23 mouse cellular contexts compared by ENCODE assay signal in genomic region chr6:123697213-123697612, GRCm38 (mm10). TPM values are rescaled to one million over a fixed set of nuclear protein-coding genes. Genes with fewer than 3 reads are reported as not detected.
A peak's percentile ranks its signal among the peaks of the same experiment; 100 is the strongest.
DNase-seq lines count a peak whose midpoint lies in the region; ATAC-seq and TF ChIP-seq lines count a peak whose summit lies in the region.
"Had no signal": no experiment of that assay in that cellular context is flagged by ENCODE, and none has a peak within 500 bp of the region (broad histone marks: within the 10 kb centered on the region; RNA-seq: fewer than 3 reads in every experiment).

No protein-coding gene starts in this region.

- no peak overlapping the region for H3K4me2 ChIP-seq in forebrain, embryonic 13.5 days
- no peak overlapping the region for H3K4me2 ChIP-seq in forebrain, postnatal 0 days (ENCODE audit: low read depth)
- H3K4me2 ChIP-seq in hindbrain, postnatal 0 days (ENCODE audit: low read depth, low read length): no peak overlapping the region
- H3K4me2 ChIP-seq: heart, embryonic 15.5 days; limb, embryonic 13.5 days had no signal

- H3K27ac ChIP-seq in forebrain, embryonic 13.5 days: no peak overlapping the region
- no peak overlapping the region for H3K27ac ChIP-seq in forebrain, postnatal 0 days (ENCODE audit: low read depth, low read length)
- H3K27ac ChIP-seq in hindbrain, postnatal 0 days: no peak overlapping the region
- H3K27ac ChIP-seq: heart, embryonic 15.5 days; limb, embryonic 13.5 days; liver, embryonic 14.5 days; stomach, postnatal 0 days had no signal

- H3K36me3 ChIP-seq in forebrain, embryonic 13.5 days (ENCODE audit: poor library complexity, severe bottlenecking): no peaks in the 10 kb centered on the region
- H3K36me3 ChIP-seq in forebrain, postnatal 0 days (ENCODE audit: insufficient read depth): no peaks in the 10 kb centered on the region
- H3K36me3 ChIP-seq in hindbrain, postnatal 0 days (ENCODE audit: insufficient read depth, low read length): no peaks in the 10 kb centered on the region
- H3K36me3 ChIP-seq: heart, embryonic 15.5 days; limb, embryonic 13.5 days had no signal

- H3K27me3 ChIP-seq in forebrain, embryonic 13.5 days: no peaks in the 10 kb centered on the region
- H3K27me3 ChIP-seq in forebrain, postnatal 0 days (ENCODE audit: insufficient read depth, low read length): no peaks in the 10 kb centered on the region
- no peaks in the 10 kb centered on the region for H3K27me3 ChIP-seq in hindbrain, postnatal 0 days (ENCODE audit: insufficient read depth, low read length)
- H3K27me3 ChIP-seq: heart, embryonic 15.5 days; limb, embryonic 13.5 days had no signal

- DNase-seq in forebrain, postnatal 0 days: no peak
- DNase-seq in ES-CJ7 (ENCODE audit: low read depth, low spot score): peak; percentile 92
- peak; percentile 31 for DNase-seq in brain, embryonic 14.5 days (ENCODE audit: low read depth)
- peak; percentile 1 for DNase-seq in hindbrain, postnatal 0 days (ENCODE audit: low spot score)
- DNase-seq in heart, postnatal 10 days: no peak
- DNase-seq in gastrocnemius, postnatal 10 days: no peak
- DNase-seq in layer of hippocampus, adult 9-11 months: no peak
- DNase-seq: adrenal gland, adult 2 months; B cell, adult 2 months; heart, adult 18-20 months; kidney, adult 2 months; kidney, postnatal 25 days had no signal

- intact Hi-C loops in heart, postnatal 10 days (cut with DNase I): no loop called here

- H3K4me1 ChIP-seq in forebrain, embryonic 13.5 days: peaks cover 8% of the 10 kb centered on the region; the same call in 1 of the 2 replicates
- H3K4me1 ChIP-seq in forebrain, postnatal 0 days (ENCODE audit: insufficient read depth): no peaks in the 10 kb centered on the region
- no peaks in the 10 kb centered on the region for H3K4me1 ChIP-seq in hindbrain, postnatal 0 days (ENCODE audit: insufficient read depth, low read length)
- H3K4me1 ChIP-seq: heart, embryonic 15.5 days; limb, embryonic 13.5 days had no signal

- H3K9me3 ChIP-seq in forebrain, embryonic 13.5 days (replicated peaks): no peaks in the 10 kb centered on the region
- no peaks in the 10 kb centered on the region for H3K9me3 ChIP-seq in forebrain, postnatal 0 days (ENCODE audit: low read length)
- no peaks in the 10 kb centered on the region for H3K9me3 ChIP-seq in hindbrain, postnatal 0 days (ENCODE audit: low read length)
- H3K9me3 ChIP-seq: heart, embryonic 15.5 days; limb, embryonic 13.5 days had no signal

- H3K9ac ChIP-seq in forebrain, embryonic 13.5 days: no peak overlapping the region
- H3K9ac ChIP-seq in forebrain, postnatal 0 days: no peak overlapping the region
- H3K9ac ChIP-seq in hindbrain, postnatal 0 days (replicated peaks; ENCODE audit: low read length): no peak overlapping the region
- H3K9ac ChIP-seq: heart, embryonic 15.5 days; limb, embryonic 13.5 days; liver, embryonic 14.5 days had no signal

- H3K4me3 ChIP-seq in forebrain, embryonic 13.5 days: no peak overlapping the region
- no peak overlapping the region for H3K4me3 ChIP-seq in forebrain, postnatal 0 days (ENCODE audit: low read depth, low read length)
- H3K4me3 ChIP-seq in hindbrain, postnatal 0 days (ENCODE audit: low read length): no peak overlapping the region
- H3K4me3 ChIP-seq: heart, embryonic 15.5 days; limb, embryonic 13.5 days had no signal

- no peak for TF ChIP-seq CTCF in forebrain, postnatal 0 days (IDR thresholded peaks at IDR 0.05; ENCODE audit: low read depth)
- no peak for TF ChIP-seq CTCF in brain, embryonic 14.5 days (IDR thresholded peaks at IDR 0.05; ENCODE audit: borderline replicate concordance, extremely low read depth, insufficient read depth, insufficient read length)
- TF ChIP-seq CTCF in hindbrain, postnatal 0 days (IDR thresholded peaks at IDR 0.05; ENCODE audit: low read depth): no peak

- peak; percentile 51; the same call in 1 of the 2 replicates for ATAC-seq in forebrain, embryonic 13.5 days
- no peak for ATAC-seq in forebrain, postnatal 0 days
- ATAC-seq in hindbrain, postnatal 0 days: no peak

- no peak for TF ChIP-seq POLR2A in brain, embryonic 14.5 days (IDR thresholded peaks at IDR 0.05; ENCODE audit: borderline replicate concordance, extremely low read depth, insufficient read depth, insufficient read length, poor library complexity, severe bottlenecking)

RNA-seq across cellular contexts. Expression of gene Vmn2r23, which starts 5.3 kb away (rescaled TPM):
- not detected in 2 replicates for polyA plus RNA-seq in forebrain, embryonic 13.5 days (2015; fragmentation: Nextera tagmentation; extraction: Ambion mirVana)
- not detected in 2 replicates for total RNA-seq in forebrain, postnatal 0 days (2014; rRNA removed)
- polyA plus RNA-seq in forebrain, postnatal 0 days (2015; fragmentation: Nextera tagmentation; extraction: Ambion mirVana): not detected in 2 replicates
- not detected in 2 replicates for polyA plus RNA-seq in brain, embryonic 14.5 days (2012; rRNA removed)
- total RNA-seq in hindbrain, postnatal 0 days (2014; rRNA removed): not detected in 2 replicates
- polyA plus RNA-seq in hindbrain, postnatal 0 days (2015; fragmentation: Nextera tagmentation; extraction: Ambion mirVana): not detected in 2 replicates
- total RNA-seq in heart, postnatal 10 days (2021): not detected
- total RNA-seq in gastrocnemius, postnatal 10 days (2021): not detected
- total RNA-seq: adrenal gland, adult 2 months; gastrocnemius, adult 8-10 months; heart, adult 18-20 months; layer of hippocampus, postnatal 10 days; left cerebral cortex, postnatal 10 days had no signal
- polyA plus RNA-seq: adrenal gland, adult 2 months; embryonic facial prominence, embryonic 14.5 days; heart, embryonic 15.5 days; kidney, adult 2 months; limb, embryonic 13.5 days; liver, embryonic 14.5 days; lung, embryonic 16.5 days; spleen, adult 2 months; stomach, postnatal 0 days had no signal

RNA-seq across cellular contexts. Expression of gene Vmn2r22, which starts 46.7 kb away (rescaled TPM):
- not detected in 2 replicates for polyA plus RNA-seq in forebrain, embryonic 13.5 days (2015; fragmentation: Nextera tagmentation; extraction: Ambion mirVana)
- total RNA-seq in forebrain, postnatal 0 days (2014; rRNA removed): not detected in 2 replicates
- polyA plus RNA-seq in forebrain, postnatal 0 days (2015; fragmentation: Nextera tagmentation; extraction: Ambion mirVana): not detected in 2 replicates
- polyA plus RNA-seq in brain, embryonic 14.5 days (2012; rRNA removed): not detected in 2 replicates
- total RNA-seq in hindbrain, postnatal 0 days (2014; rRNA removed): not detected in 2 replicates
- polyA plus RNA-seq in hindbrain, postnatal 0 days (2015; fragmentation: Nextera tagmentation; extraction: Ambion mirVana): not detected in 2 replicates
- total RNA-seq in heart, postnatal 10 days (2021): not detected
- total RNA-seq in gastrocnemius, postnatal 10 days (2021): not detected
- total RNA-seq: adrenal gland, adult 2 months; gastrocnemius, adult 8-10 months; heart, adult 18-20 months; layer of hippocampus, postnatal 10 days; left cerebral cortex, postnatal 10 days had no signal
- polyA plus RNA-seq: adrenal gland, adult 2 months; embryonic facial prominence, embryonic 14.5 days; heart, embryonic 15.5 days; kidney, adult 2 months; limb, embryonic 13.5 days; liver, embryonic 14.5 days; lung, embryonic 16.5 days; spleen, adult 2 months; stomach, postnatal 0 days had no signal

Comparison
In these comparisons a context has a peak if more than half of its experiments do, and no peak if none do; other contexts are left out.
1. DNase-seq: peak in ES-CJ7 (single experiment), brain, embryonic 14.5 days (single experiment) and hindbrain, postnatal 0 days (single experiment); none in forebrain, postnatal 0 days (single experiment), heart, postnatal 10 days (0 of 2), gastrocnemius, postnatal 10 days (single experiment) and layer of hippocampus, adult 9-11 months (single experiment).